Mouse (Mus musculus) heart, adult 9 months (tissue): Measurements from ENCODE around the gene Sgms1.
"Not testable (repeated sequence)": the region's sequence is repeated elsewhere in the genome, so short reads cannot be mapped to it uniquely, and the experiment has no call there.

Experiments
- DNase-seq, 2 experiments: peaks; one replicate each; pipeline ENCODE4 v3.0.0; 2022; ENCODE audit warnings: low spot score in 2 of 2

Sgms1 gene

GRCm38 (mm10) chr19:32358011-32358410 lies 31.5 kb downstream of the Sgms1 start:
- not testable (repeated sequence) for DNase-seq

GRCm38 (mm10) chr19:32356166-32356565 lies 33.3 kb downstream of the Sgms1 start:
- DNase-seq, result peak in 1 of 2 experiments; percentile 24

GRCm38 (mm10) chr19:32353447-32353846 lies 36.1 kb downstream of the Sgms1 start:
- DNase-seq, result no peak

- peak in 1 of 2 experiments; percentile 29 for DNase-seq
Observed at GRCm38 (mm10) chr19:32348955-32349654, 40.4 kb downstream of the Sgms1 start.

- DNase-seq, result no peak
Observed at GRCm38 (mm10) chr19:32347491-32347890, 42.0 kb downstream of the Sgms1 start.

- DNase-seq, result no peak
Observed at GRCm38 (mm10) chr19:32346624-32347341, 42.7 kb downstream of the Sgms1 start.

GRCm38 (mm10) chr19:32346176-32346575 lies 43.3 kb downstream of the Sgms1 start:
- peak; percentile 81 to 84 for DNase-seq

GRCm38 (mm10) chr19:32345181-32345745 lies 44.3 kb downstream of the Sgms1 start:
- DNase-seq, result no peak

GRCm38 (mm10) chr19:32344738-32345121 lies 44.8 kb downstream of the Sgms1 start:
- DNase-seq, result no peak

- no peak for DNase-seq
Observed at GRCm38 (mm10) chr19:32343937-32344737, 45.4 kb downstream of the Sgms1 start.

- DNase-seq, result no peak
Observed at GRCm38 (mm10) chr19:32342436-32342835, 47.1 kb downstream of the Sgms1 start.

GRCm38 (mm10) chr19:32341091-32341490 lies 48.4 kb downstream of the Sgms1 start:
- no peak for DNase-seq

- DNase-seq, result no peak
Observed at GRCm38 (mm10) chr19:32340168-32340567, 49.3 kb downstream of the Sgms1 start.

- DNase-seq, result no peak
Observed at GRCm38 (mm10) chr19:32337708-32338107, 51.8 kb downstream of the Sgms1 start.

- no peak for DNase-seq
Observed at GRCm38 (mm10) chr19:32334751-32335150, 54.8 kb downstream of the Sgms1 start.

- DNase-seq, result no peak
Observed at GRCm38 (mm10) chr19:32333544-32333943, 56.0 kb downstream of the Sgms1 start.

GRCm38 (mm10) chr19:32332779-32333460 lies 56.6 kb downstream of the Sgms1 start:
- no peak for DNase-seq

GRCm38 (mm10) chr19:32330231-32330630 lies 59.3 kb downstream of the Sgms1 start:
- DNase-seq, result peak in 1 of 2 experiments; percentile 42

GRCm38 (mm10) chr19:32329511-32329910 lies 60.0 kb downstream of the Sgms1 start:
- no peak for DNase-seq

- DNase-seq, result peak in 1 of 2 experiments; percentile 58
Observed at GRCm38 (mm10) chr19:32328089-32328828, 61.3 kb downstream of the Sgms1 start.

- peak in 1 of 2 experiments; percentile 53 for DNase-seq
Observed at GRCm38 (mm10) chr19:32326621-32327021, 62.9 kb downstream of the Sgms1 start.
